Mouse (Mus musculus) small intestine, adult 2 months (tissue): Measurements from ENCODE around the gene Olig3. TPM values are rescaled to one million over a fixed set of nuclear protein-coding genes. Genes with fewer than 3 reads are reported as not detected.

Experiments
- H3K27ac ChIP-seq: fragments of 200-500 bp; 2 replicates; pipeline ENCODE4 v1.5.1; 2012; ENCODE audit warnings: low read depth, low read length, control low read depth, inconsistent platforms; ENCODE audit not compliant: insufficient read depth
- H3K27me3 ChIP-seq: fragments of 200-500 bp; 2 replicates; pipeline ENCODE4 v1.6.1; 2012; ENCODE audit warnings: mild to moderate bottlenecking, moderate library complexity, low read length, inconsistent platforms; ENCODE audit not compliant: control insufficient read depth, insufficient read depth
- H3K36me3 ChIP-seq: fragments of 200-500 bp; 2 replicates; pipeline ENCODE4 v1.6.1; 2012; ENCODE audit warnings: mild to moderate bottlenecking, low read length, control low read depth, inconsistent platforms; ENCODE audit not compliant: control insufficient read depth, insufficient read depth
- H3K4me1 ChIP-seq: fragments of 200-500 bp; 2 replicates; pipeline ENCODE4 v1.6.1; 2012; ENCODE audit warnings: low read length, inconsistent platforms, mixed read lengths; ENCODE audit not compliant: control insufficient read depth, insufficient read depth, insufficient read length
- H3K4me3 ChIP-seq: fragments of 200-500 bp; 2 replicates; pipeline ENCODE4 v1.5.1; 2012; ENCODE audit warnings: low read depth, mild to moderate bottlenecking, control low read depth, inconsistent platforms, low read length, moderate library complexity
- CTCF ChIP-seq: fragments of 200-500 bp; IDR thresholded peaks from 2 replicates; pipeline ENCODE4 v1.5.1; 2012; ENCODE audit warnings: low read depth, mild to moderate bottlenecking, control low read depth, inconsistent platforms, low read length, moderate library complexity, mixed read lengths; ENCODE audit not compliant: insufficient replicate concordance, insufficient read length; ENCODE audit errors: extremely low read depth
- POLR2A ChIP-seq: fragments of 200-500 bp; IDR thresholded peaks from 2 replicates; pipeline ENCODE4 v1.6.1; 2012; ENCODE audit warnings: low read depth, mild to moderate bottlenecking, control low read depth, inconsistent platforms, low read length, moderate library complexity
- WGBS: fragments of 180-500 bp; shearing (Covaris S2); methylation state at CpG from one replicate; pipeline ENCODE4 v1.1.7; 2018; 5-methylcytosine and 5-hydroxymethylcytosine counted together
- polyA plus RNA-seq: library from polyadenylated mRNA; depleted of rRNA; stranded (reverse); fragments of >200 nt; gene quantifications from 2 replicates; pipeline ENCODE4 v1.2.3, GENCODE M21; 2012

Olig3 gene
- polyA plus RNA-seq, 1 experiment = not detected

DNA sequence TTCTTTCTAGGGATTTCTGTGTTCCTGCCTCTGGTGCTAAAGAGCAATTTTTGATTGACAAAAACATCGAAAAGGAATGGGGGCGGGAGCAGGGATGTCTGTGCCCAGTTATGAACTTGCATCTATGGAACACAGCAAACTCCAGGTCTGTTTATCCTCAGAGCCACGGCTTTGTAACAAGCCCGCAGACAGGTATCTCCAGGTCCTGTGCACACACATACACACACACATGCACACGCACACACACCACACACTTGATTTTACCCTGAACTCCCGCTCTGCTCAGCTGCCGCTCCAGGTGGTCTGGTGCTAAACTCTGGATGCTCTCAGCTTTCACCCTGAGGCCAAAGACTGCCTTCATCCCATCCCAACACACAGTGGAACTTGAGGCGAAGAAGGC, 1.3 kb upstream of the Olig3 start:
- peaks cover 71% of the 10 kb centered on the region for H3K27me3 ChIP-seq
- WGBS = 9% methylated on average over 8 of the region's 8 CpGs
- peaks cover 7% of the 10 kb centered on the region for H3K4me1 ChIP-seq

DNA sequence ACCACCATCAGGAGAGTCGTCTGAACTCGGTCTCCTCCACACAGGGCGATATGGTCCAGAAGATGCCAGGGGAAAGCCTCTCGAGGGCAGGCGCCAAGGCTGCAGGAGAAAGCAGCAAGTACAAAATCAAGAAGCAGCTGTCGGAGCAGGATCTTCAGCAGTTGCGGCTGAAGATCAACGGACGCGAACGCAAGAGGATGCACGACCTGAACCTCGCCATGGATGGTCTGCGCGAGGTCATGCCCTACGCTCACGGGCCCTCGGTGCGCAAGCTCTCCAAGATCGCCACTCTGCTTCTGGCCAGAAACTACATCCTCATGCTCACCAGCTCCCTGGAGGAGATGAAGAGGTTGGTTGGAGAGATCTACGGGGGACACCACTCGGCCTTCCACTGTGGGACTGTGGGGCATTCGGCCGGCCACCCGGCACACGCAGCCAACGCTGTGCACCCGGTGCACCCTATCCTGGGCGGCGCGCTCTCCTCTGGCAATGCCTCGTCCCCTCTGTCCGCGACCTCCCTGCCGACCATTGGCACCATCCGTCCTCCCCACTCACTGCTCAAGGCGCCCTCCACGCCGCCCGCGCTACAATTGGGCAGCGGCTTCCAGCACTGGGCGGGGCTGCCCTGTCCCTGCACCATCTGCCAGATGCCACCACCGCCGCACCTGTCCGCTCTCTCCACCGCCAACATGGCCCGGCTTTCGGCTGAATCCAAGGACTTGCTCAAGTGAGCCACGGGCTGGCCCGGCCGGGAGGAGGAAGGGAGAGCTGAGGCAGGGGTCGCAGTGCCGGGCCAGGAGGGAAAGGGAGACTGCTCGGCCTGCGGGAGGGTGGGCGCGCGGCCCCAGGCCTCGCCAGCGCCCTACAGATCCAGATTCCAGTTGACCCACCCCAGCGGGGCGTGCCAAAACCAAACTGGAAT, 648 bp downstream of the Olig3 start:
- Histone ChIP-seq H3K27ac (no peak overlapping the region), H3K36me3 (no peaks in the 10 kb centered on the region), H3K27me3 (peaks cover 77% of the 10 kb centered on the region), H3K4me1 (peaks cover 7% of the 10 kb centered on the region), H3K4me3 (peak overlapping the region; percentile 28)
- 3% methylated on average over 63 of the region's 63 CpGs for WGBS
- TF ChIP-seq POLR2A (no peak), CTCF (no peak)

More for the DNA sequence above, 1.3 kb upstream of the Olig3 start:
- Histone ChIP-seq H3K27ac (no peak overlapping the region), H3K4me3 (no peak overlapping the region), H3K36me3 (no peaks in the 10 kb centered on the region)
- TF ChIP-seq POLR2A (no peak), CTCF (no peak)

DNA sequence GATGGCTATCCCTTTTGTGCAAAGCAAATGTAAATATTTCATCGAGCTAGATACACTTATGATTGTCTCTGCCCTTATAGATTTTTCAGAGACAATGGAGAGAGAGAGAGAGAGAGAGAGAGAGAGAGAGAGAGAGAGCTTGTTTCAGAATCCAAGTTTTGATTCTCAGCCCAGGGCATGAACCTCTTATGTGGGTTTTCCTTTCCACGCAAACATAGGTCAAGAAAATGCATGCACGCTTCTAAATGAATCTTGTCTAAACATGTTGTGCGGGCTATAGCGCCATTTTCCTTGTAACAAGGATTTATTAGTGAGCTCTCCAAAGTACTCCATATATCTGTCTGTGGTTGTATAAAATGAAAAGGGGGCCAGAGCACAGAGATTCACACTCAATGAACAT, 1.5 kb downstream of the Olig3 start:
- Histone ChIP-seq H3K4me1 (peaks cover 7% of the 10 kb centered on the region), H3K4me3 (no peak overlapping the region), H3K36me3 (no peaks in the 10 kb centered on the region), H3K27ac (no peak overlapping the region), H3K27me3 (peaks cover 78% of the 10 kb centered on the region)
- TF ChIP-seq POLR2A = no peak
- no peak for TF ChIP-seq CTCF
- 42% methylated on average over 5 of the region's 5 CpGs for WGBS

DNA sequence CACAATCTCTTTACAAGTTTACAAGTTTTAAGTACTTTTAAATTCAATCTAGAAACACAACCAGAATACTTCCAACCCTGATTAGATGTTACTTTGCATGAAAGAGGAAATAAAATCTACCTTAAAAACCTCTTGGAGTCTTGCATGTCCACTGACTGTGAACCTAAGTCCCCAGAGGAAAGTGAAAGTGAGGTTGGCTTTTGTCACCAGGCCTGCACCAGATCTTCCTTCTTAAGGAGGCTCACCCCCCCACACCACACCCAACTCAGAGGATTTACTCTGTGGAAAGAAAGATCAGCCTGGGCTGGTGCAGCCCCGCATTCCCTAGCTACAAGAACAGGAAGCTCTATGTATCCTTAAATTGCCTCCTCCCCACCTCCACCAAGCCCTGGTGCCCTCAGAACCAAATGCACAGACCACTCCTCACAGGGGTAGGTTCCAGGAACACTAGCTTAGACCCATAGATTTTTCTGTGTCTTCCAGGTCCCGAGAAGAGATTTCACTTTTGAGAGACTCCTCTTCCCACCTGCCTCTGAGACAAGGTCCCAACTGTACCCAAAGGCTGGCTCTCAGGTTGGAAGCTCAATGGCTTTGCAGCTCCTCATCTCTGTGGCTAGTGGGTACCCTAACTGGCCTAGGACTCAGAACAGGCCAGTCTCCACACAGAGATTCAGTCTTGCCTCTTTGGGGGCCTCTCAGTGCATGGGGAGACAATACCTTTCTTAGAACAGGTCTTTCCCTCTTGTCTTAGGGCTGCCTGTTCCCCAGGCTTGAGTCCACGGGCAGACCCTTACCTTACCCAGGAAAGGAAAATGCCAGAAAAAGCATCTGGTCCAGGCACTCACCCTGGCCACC, 4.3 kb downstream of the Olig3 start:
- Histone ChIP-seq H3K36me3 (no peaks in the 10 kb centered on the region), H3K27me3 (peaks cover 68% of the 10 kb centered on the region), H3K4me3 (no peak overlapping the region), H3K4me1 (peaks cover 7% of the 10 kb centered on the region), H3K27ac (no peak overlapping the region)
- no peak for TF ChIP-seq POLR2A
- no peak for TF ChIP-seq CTCF
- WGBS = 35% methylated on average over 3 of the region's 3 CpGs

DNA sequence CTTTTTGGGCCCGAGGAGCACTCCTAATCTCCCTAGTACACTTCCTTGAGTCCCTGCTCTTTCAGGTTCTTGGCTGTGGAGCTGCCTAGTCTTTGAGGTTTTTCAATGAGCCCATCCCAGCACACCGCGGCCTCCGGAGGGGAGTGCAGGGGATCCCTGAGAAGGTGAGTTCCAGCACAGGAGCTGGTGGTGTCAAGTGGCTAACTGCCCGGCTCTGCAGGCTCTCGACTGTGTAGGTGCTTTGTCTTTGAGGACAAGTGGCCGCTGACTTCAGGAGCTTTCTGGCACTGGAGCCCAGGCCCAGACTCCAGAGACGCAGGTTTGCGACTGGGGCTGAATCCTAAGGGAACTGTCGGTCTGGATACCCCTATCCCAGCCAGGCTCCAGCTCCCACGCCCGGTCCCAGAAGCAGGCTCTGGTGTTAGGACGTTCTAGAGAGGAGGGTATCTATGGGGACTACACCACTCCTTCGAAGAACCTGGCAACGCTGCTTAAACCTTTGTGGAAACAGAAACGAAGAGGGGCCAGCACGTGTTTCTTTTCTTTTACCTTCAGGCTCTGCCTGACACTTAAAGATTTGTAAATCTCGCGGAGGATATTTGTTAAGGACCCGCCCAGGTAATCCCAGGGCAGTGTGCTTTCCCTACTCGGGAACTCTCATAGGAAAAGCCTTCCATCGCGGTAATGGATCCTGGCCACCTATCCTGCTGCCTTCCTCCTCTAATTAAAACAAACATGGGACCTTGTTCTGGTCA, 5.4 kb downstream of the Olig3 start:
- Histone ChIP-seq H3K4me1 (peaks cover 7% of the 10 kb centered on the region), H3K4me3 (no peak overlapping the region), H3K36me3 (no peaks in the 10 kb centered on the region), H3K27ac (no peak overlapping the region), H3K27me3 (peaks cover 59% of the 10 kb centered on the region)
- 15% methylated on average over 23 of the region's 23 CpGs for WGBS
- TF ChIP-seq CTCF (no peak), POLR2A (no peak)

DNA sequence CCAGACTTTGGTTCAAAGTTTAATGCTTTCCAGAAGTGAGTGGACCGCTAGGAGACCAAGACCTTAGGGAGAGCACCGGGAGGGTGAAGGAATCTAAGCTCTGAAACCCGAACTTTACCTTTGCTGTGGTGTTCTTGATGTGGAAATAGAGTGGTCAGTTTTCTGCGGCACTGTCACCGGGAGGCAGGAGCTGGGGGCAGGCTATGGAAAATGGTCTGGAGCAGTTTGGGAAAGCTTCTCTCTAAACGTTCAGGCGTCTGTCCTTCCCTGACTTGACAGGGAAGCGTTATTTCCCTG, 5.9 kb downstream of the Olig3 start:
- TF ChIP-seq CTCF = no peak
- TF ChIP-seq POLR2A = no peak
- Histone ChIP-seq H3K27me3 (peaks cover 53% of the 10 kb centered on the region), H3K4me3 (no peak overlapping the region), H3K27ac (no peak overlapping the region), H3K36me3 (no peaks in the 10 kb centered on the region), H3K4me1 (peaks cover 3% of the 10 kb centered on the region; the same call in 1 of the 2 replicates)
- WGBS = 4% methylated on average over 8 of the region's 8 CpGs
